Mouse (Mus musculus): Measurements from ENCODE around the gene Wnt6. TPM values are rescaled to one million over a fixed set of nuclear protein-coding genes. Genes with fewer than 3 reads are reported as not detected.
A peak's percentile ranks its signal among the peaks of the same experiment; 100 is the strongest.
"Not testable (repeated sequence)": the region's sequence is repeated elsewhere in the genome, so short reads cannot be mapped to it uniquely, and the experiment has no call there.

The Wnt6 gene
- polyA plus RNA-seq, 1 experiment: 2.2 TPM

GRCm38 (mm10) chr1:74814931-74815647 is 43.4 kb downstream of the Wnt6 start:
- H3K4me1 ChIP-seq (ENCODE audit: control insufficient read depth, insufficient read depth, low read length): no peaks in the 10 kb centered on the region
- no peak for TF ChIP-seq POLR2A (IDR thresholded peaks at IDR 0.05; ENCODE audit: extremely low read depth, insufficient read depth, low read length)
- TF ChIP-seq CTCF (IDR thresholded peaks at IDR 0.05; ENCODE audit: extremely low read depth, insufficient read depth, low read length): peak; percentile 41; the same call in 1 of the 2 replicates
- H3K27ac ChIP-seq (ENCODE audit: insufficient read depth, low read length): no peak overlapping the region
- no peak overlapping the region for H3K4me3 ChIP-seq (ENCODE audit: insufficient read depth, low read length)

GRCm38 (mm10) chr1:74815965-74816364 is 44.3 kb downstream of the Wnt6 start:
- not testable (repeated sequence) for H3K4me3 ChIP-seq (ENCODE audit: insufficient read depth, low read length); H3K27ac ChIP-seq (ENCODE audit: insufficient read depth, low read length); H3K4me1 ChIP-seq (ENCODE audit: control insufficient read depth, insufficient read depth, low read length)

- no peaks in the 10 kb centered on the region for H3K4me1 ChIP-seq (ENCODE audit: control insufficient read depth, insufficient read depth, low read length)
- no peak for TF ChIP-seq CTCF (IDR thresholded peaks at IDR 0.05; ENCODE audit: extremely low read depth, insufficient read depth, low read length)
- peak; percentile 93 for TF ChIP-seq POLR2A (IDR thresholded peaks at IDR 0.05; ENCODE audit: extremely low read depth, insufficient read depth, low read length)
- peak overlapping the region; percentile 81 for H3K4me3 ChIP-seq (ENCODE audit: insufficient read depth, low read length)
- H3K27ac ChIP-seq (ENCODE audit: insufficient read depth, low read length): peak overlapping the region; percentile 82
These were observed 45.0 kb downstream of the Wnt6 start for GRCm38 (mm10) chr1:74816612-74817199.

- Histone ChIP-seq H3K4me3 (ENCODE audit: insufficient read depth, low read length) (peak overlapping the region; percentile 81), H3K4me1 (ENCODE audit: control insufficient read depth, insufficient read depth, low read length) (no peaks in the 10 kb centered on the region), H3K27ac (ENCODE audit: insufficient read depth, low read length) (peak overlapping the region; percentile 82)
- TF ChIP-seq CTCF (IDR thresholded peaks at IDR 0.05; ENCODE audit: extremely low read depth, insufficient read depth, low read length) (no peak), POLR2A (IDR thresholded peaks at IDR 0.05; ENCODE audit: extremely low read depth, insufficient read depth, low read length) (no peak)
These were observed 45.5 kb downstream of the Wnt6 start for GRCm38 (mm10) chr1:74817219-74817618.

GRCm38 (mm10) chr1:74818509-74818908 is 46.8 kb downstream of the Wnt6 start:
- TF ChIP-seq POLR2A (IDR thresholded peaks at IDR 0.05; ENCODE audit: extremely low read depth, insufficient read depth, low read length) (no peak), CTCF (IDR thresholded peaks at IDR 0.05; ENCODE audit: extremely low read depth, insufficient read depth, low read length) (no peak)
- no peaks in the 10 kb centered on the region for H3K4me1 ChIP-seq (ENCODE audit: control insufficient read depth, insufficient read depth, low read length)
- no peak overlapping the region for H3K27ac ChIP-seq (ENCODE audit: insufficient read depth, low read length)
- H3K4me3 ChIP-seq (ENCODE audit: insufficient read depth, low read length): no peak overlapping the region

- not testable (repeated sequence) for H3K4me3 ChIP-seq (ENCODE audit: insufficient read depth, low read length); H3K27ac ChIP-seq (ENCODE audit: insufficient read depth, low read length); H3K4me1 ChIP-seq (ENCODE audit: control insufficient read depth, insufficient read depth, low read length)
These were observed 51.9 kb downstream of the Wnt6 start for GRCm38 (mm10) chr1:74823598-74823997.

- peak overlapping the region; percentile 52 for H3K27ac ChIP-seq (ENCODE audit: insufficient read depth, low read length)
- H3K4me1 ChIP-seq (ENCODE audit: control insufficient read depth, insufficient read depth, low read length): peaks cover 4% of the 10 kb centered on the region; the same call in 1 of the 2 replicates
- TF ChIP-seq CTCF (IDR thresholded peaks at IDR 0.05; ENCODE audit: extremely low read depth, insufficient read depth, low read length) (no peak), POLR2A (IDR thresholded peaks at IDR 0.05; ENCODE audit: extremely low read depth, insufficient read depth, low read length) (peak; percentile 64)
- H3K4me3 ChIP-seq (ENCODE audit: insufficient read depth, low read length): no peak overlapping the region
These were observed 53.0 kb downstream of the Wnt6 start for GRCm38 (mm10) chr1:74824518-74825302.

GRCm38 (mm10) chr1:74830061-74830460 is 58.4 kb downstream of the Wnt6 start:
- TF ChIP-seq CTCF (IDR thresholded peaks at IDR 0.05; ENCODE audit: extremely low read depth, insufficient read depth, low read length): no peak
- peak; percentile 38; the same call in 1 of the 2 replicates for TF ChIP-seq POLR2A (IDR thresholded peaks at IDR 0.05; ENCODE audit: extremely low read depth, insufficient read depth, low read length)
- Histone ChIP-seq H3K4me1 (ENCODE audit: control insufficient read depth, insufficient read depth, low read length) (peaks cover 4% of the 10 kb centered on the region; the same call in 1 of the 2 replicates), H3K27ac (ENCODE audit: insufficient read depth, low read length) (peak overlapping the region; percentile 20), H3K4me3 (ENCODE audit: insufficient read depth, low read length) (no peak overlapping the region)

- TF ChIP-seq POLR2A (IDR thresholded peaks at IDR 0.05; ENCODE audit: extremely low read depth, insufficient read depth, low read length) (no peak), CTCF (IDR thresholded peaks at IDR 0.05; ENCODE audit: extremely low read depth, insufficient read depth, low read length) (no peak)
- Histone ChIP-seq H3K27ac (ENCODE audit: insufficient read depth, low read length) (no peak overlapping the region), H3K4me3 (ENCODE audit: insufficient read depth, low read length) (no peak overlapping the region), H3K4me1 (ENCODE audit: control insufficient read depth, insufficient read depth, low read length) (peaks cover 4% of the 10 kb centered on the region; the same call in 1 of the 2 replicates)
These were observed 61.6 kb downstream of the Wnt6 start for GRCm38 (mm10) chr1:74833255-74833654.

Other genes with a start within 250 kb of the Wnt6 start
- 18.5 and 20.4 TPM in 2 replicates for gene Plcd4, start 229.0 kb upstream of the Wnt6 start, polyA plus RNA-seq (2012; rRNA removed)
- 9.7 and 10.4 TPM in 2 replicates for gene Usp37, start 227.6 kb upstream of the Wnt6 start, polyA plus RNA-seq (2012; rRNA removed)
- 23.9 TPM in 2 replicates for gene Zfp142, start 183.6 kb upstream of the Wnt6 start, polyA plus RNA-seq (2012; rRNA removed)
- 29.9 and 31.4 TPM in 2 replicates for gene Bcs1l, start 183.6 kb upstream of the Wnt6 start, polyA plus RNA-seq (2012; rRNA removed)
- 125 and 128 TPM in 2 replicates for gene Rnf25, start 170.5 kb upstream of the Wnt6 start, polyA plus RNA-seq (2012; rRNA removed)
- 3.7 and 4.4 TPM in 2 replicates for gene Stk36, start 170.4 kb upstream of the Wnt6 start, polyA plus RNA-seq (2012; rRNA removed)
- 17.0 and 17.7 TPM in 2 replicates for gene Ttll4, start 110.1 kb upstream of the Wnt6 start, polyA plus RNA-seq (2012; rRNA removed)
- gene Cyp27a1, start 58.3 kb upstream of the Wnt6 start, polyA plus RNA-seq (2012; rRNA removed): 9.9 and 12.5 TPM in 2 replicates
- gene Prkag3, start 22.7 kb upstream of the Wnt6 start, polyA plus RNA-seq (2012; rRNA removed): 0.06 and 0.13 TPM in 2 replicates
- gene Wnt10a, start 19.6 kb downstream of the Wnt6 start, polyA plus RNA-seq (2012; rRNA removed): 8.1 and 8.8 TPM in 2 replicates
- gene Cdk5r2, start 83.0 kb downstream of the Wnt6 start, polyA plus RNA-seq (2012; rRNA removed): 304 and 313 TPM in 2 replicates
- gene Fev, start 113.5 kb downstream of the Wnt6 start, polyA plus RNA-seq (2012; rRNA removed): not detected in 2 replicates
- gene Cryba2, start 121.3 kb downstream of the Wnt6 start, polyA plus RNA-seq (2012; rRNA removed): 0.66 and 1.4 TPM in 2 replicates
- gene Cfap65, start 163.7 kb downstream of the Wnt6 start, polyA plus RNA-seq (2012; rRNA removed): 8.9 and 10.6 TPM in 2 replicates
- 0.34 and 0.46 TPM in 2 replicates for gene Ihh, start 179.8 kb downstream of the Wnt6 start, polyA plus RNA-seq (2012; rRNA removed)

All from cortical plate, adult 2 months (tissue).